Mouse (Mus musculus): ENCODE data around the gene Nfatc2.

- TF ChIP-seq CTCF (IDR thresholded peaks at IDR 0.05; ENCODE audit: control insufficient read depth, insufficient read depth, low read length) (no peak), POLR2A (IDR thresholded peaks at IDR 0.05; ENCODE audit: borderline replicate concordance, control insufficient read depth, low read depth, low read length) (no peak)
Measured at GRCm38 (mm10) chr2:168532061-168532833, 69.2 kb downstream of the Nfatc2 start.

Measured in bone marrow, adult 2 months (tissue).